Comparison of ENCODE assay signal across 9 mouse cellular contexts in the genomic region with DNA sequence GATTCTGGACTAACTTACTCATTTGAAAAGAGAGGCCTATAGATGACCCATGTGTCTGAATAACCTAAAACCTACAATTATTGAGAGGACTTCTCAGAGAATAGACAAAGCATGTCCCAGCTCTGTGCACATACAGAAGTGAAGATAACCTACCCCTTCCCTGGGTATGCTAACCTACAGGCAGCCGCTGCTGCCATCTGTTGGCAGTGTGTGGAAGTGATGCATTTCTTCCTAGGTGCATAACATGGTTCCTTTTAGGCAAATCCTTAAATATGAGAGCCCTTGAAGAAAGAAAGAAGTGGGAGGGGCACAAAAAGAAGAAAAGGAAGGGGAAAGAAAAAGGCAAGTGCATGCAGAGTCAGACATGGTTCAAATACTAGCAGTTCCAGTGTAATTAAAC. TPM values are rescaled to one million over a fixed set of nuclear protein-coding genes. Genes with fewer than 3 reads are reported as not detected.
DNase-seq lines count a peak whose midpoint lies in the region; ATAC-seq and TF ChIP-seq lines count a peak whose summit lies in the region.
"Had no signal": no experiment of that assay in that cellular context is flagged by ENCODE, and none has a peak within 500 bp of the region (broad histone marks: within the 10 kb centered on the region; RNA-seq: fewer than 3 reads in every experiment).

No protein-coding gene starts in this region.

- TF ChIP-seq POLR2A in heart, adult 2 months (IDR thresholded peaks at IDR 0.05; ENCODE audit: insufficient read depth, low read depth, low read length), result no peak
- TF ChIP-seq POLR2A in brain, embryonic 14.5 days (IDR thresholded peaks at IDR 0.05; ENCODE audit: borderline replicate concordance, extremely low read depth, insufficient read depth, insufficient read length, poor library complexity, severe bottlenecking), result no peak

- no peaks in the 10 kb centered on the region for H3K79me2 ChIP-seq in heart, adult 2 months (replicated peaks; ENCODE audit: control insufficient read depth, insufficient read depth, low read length)

- no peak overlapping the region for H3K9ac ChIP-seq in heart, adult 2 months (ENCODE audit: low read depth, low read length)
- no peak overlapping the region for H3K9ac ChIP-seq in lung, postnatal 0 days (replicated peaks; ENCODE audit: low read depth)
- H3K9ac ChIP-seq: embryonic facial prominence, embryonic 12.5 days had no signal

- H3K4me3 ChIP-seq in heart, adult 2 months, result no peak overlapping the region
- H3K4me3 ChIP-seq in lung, postnatal 0 days (ENCODE audit: low read depth, low read length), result no peak overlapping the region
- H3K4me3 ChIP-seq: embryonic facial prominence, embryonic 12.5 days had no signal

- H3K27ac ChIP-seq in heart, adult 2 months, result no peak overlapping the region
- H3K27ac ChIP-seq in lung, postnatal 0 days (ENCODE audit: low read length), result no peak overlapping the region
- H3K27ac ChIP-seq: embryonic facial prominence, embryonic 12.5 days had no signal

- intact Hi-C loops in heart, adult 2 months (cut with DNase I), result loop anchor here (10.0 kb wide), 1 partner anchor 196 kb away; no protein-coding TSS in a partner anchor
- intact Hi-C loops in heart, postnatal 25 days (cut with DNase I), result no loop called here

- WGBS in heart, adult 2 months, result 2% methylated on average over 1 of the region's 1 CpGs
- WGBS in lung, postnatal 0 days, result 3% methylated on average over 1 of the region's 1 CpGs

- peak; percentile 23 to 57 for DNase-seq in heart, adult 2 months
- no peak for DNase-seq in heart, postnatal 25 days (ENCODE audit: low spot score)
- peak; percentile 54 for DNase-seq in brain, embryonic 14.5 days (ENCODE audit: low read depth)
- DNase-seq in forelimb bud, embryonic 11.5 days (ENCODE audit: low read depth, low spot score), result peak; percentile 42
- DNase-seq in kidney, postnatal 36 days, result peak; percentile 40 to 81
- DNase-seq in lung, postnatal 0 days (ENCODE audit: low spot score), result peak; percentile 49
- peak; percentile 22 to 71 for DNase-seq in spleen, postnatal 10 days (ENCODE audit: low spot score in 2 of 2)

- H3K36me3 ChIP-seq in heart, adult 2 months (ENCODE audit: control insufficient read depth, insufficient read depth, low read length), result no peaks in the 10 kb centered on the region
- H3K36me3 ChIP-seq in lung, postnatal 0 days (ENCODE audit: insufficient read depth, low read length), result no peaks in the 10 kb centered on the region
- H3K36me3 ChIP-seq: embryonic facial prominence, embryonic 12.5 days had no signal

- no peak overlapping the region for H3K4me2 ChIP-seq in lung, postnatal 0 days (replicated peaks; ENCODE audit: low read depth, low read length)
- H3K4me2 ChIP-seq: embryonic facial prominence, embryonic 12.5 days had no signal

- peak; percentile 91 for TF ChIP-seq CTCF in heart, adult 2 months (IDR thresholded peaks at IDR 0.05)
- peak; percentile 77; the same call in 1 of the 2 replicates for TF ChIP-seq CTCF in brain, embryonic 14.5 days (IDR thresholded peaks at IDR 0.05; ENCODE audit: borderline replicate concordance, extremely low read depth, insufficient read depth, insufficient read length)
- peak; percentile 82 for TF ChIP-seq CTCF in lung, postnatal 0 days (IDR thresholded peaks at IDR 0.05)

- no peaks in the 10 kb centered on the region for H3K4me1 ChIP-seq in heart, adult 2 months (ENCODE audit: control insufficient read depth, insufficient read depth, low read length)
- no peaks in the 10 kb centered on the region for H3K4me1 ChIP-seq in lung, postnatal 0 days (ENCODE audit: insufficient read depth, low read depth, low read length)
- H3K4me1 ChIP-seq: embryonic facial prominence, embryonic 12.5 days had no signal

- H3K27me3 ChIP-seq in heart, adult 2 months (ENCODE audit: control insufficient read depth, insufficient read depth, low read length), result no peaks in the 10 kb centered on the region
- H3K27me3 ChIP-seq in lung, postnatal 0 days (replicated peaks; ENCODE audit: insufficient read depth, low read length), result no peaks in the 10 kb centered on the region
- H3K27me3 ChIP-seq: embryonic facial prominence, embryonic 12.5 days had no signal

- no peak for TF ChIP-seq EP300 in heart, adult 2 months (IDR thresholded peaks at IDR 0.05; ENCODE audit: insufficient read depth, low read depth, low read length)
- no peak for TF ChIP-seq EP300 in lung, postnatal 0 days (IDR thresholded peaks at IDR 0.05)

- H3K9me3 ChIP-seq in lung, postnatal 0 days (ENCODE audit: low read length), result no peaks in the 10 kb centered on the region
- H3K9me3 ChIP-seq: embryonic facial prominence, embryonic 12.5 days had no signal

- peak; percentile 76 for ATAC-seq in CD4-positive, CD25-positive, alpha-beta regulatory T cell, adult 4 months
- no peak for ATAC-seq in lung, postnatal 0 days

RNA-seq across cellular contexts. Expression of gene Il21, which starts 38.8 kb away (rescaled TPM):
- total RNA-seq in heart, adult 2 months (2021), result not detected
- not detected in 2 replicates for polyA plus RNA-seq in heart, adult 2 months (2012; rRNA removed)
- total RNA-seq in heart, postnatal 25 days (2021), result not detected
- polyA plus RNA-seq in CD4-positive, CD25-positive, alpha-beta regulatory T cell, adult 4 months (2017; shearing (Covaris generic)), result 1 to 10 TPM in 1 of 2 experiments, under 1 TPM in 1; 0.51 to 1.0 TPM
- not detected in 2 replicates for polyA plus RNA-seq in brain, embryonic 14.5 days (2012; rRNA removed)
- not detected in 2 replicates for polyA plus RNA-seq in lung, postnatal 0 days (2015; fragmentation: Nextera tagmentation; extraction: Ambion mirVana)
- polyA plus RNA-seq: embryonic facial prominence, embryonic 12.5 days had no signal

RNA-seq across cellular contexts. Expression of gene Bbs12, which starts 41.1 kb away (rescaled TPM):
- 1 to 10 TPM in 1 of 2 experiments, under 1 TPM in 1; 0.97 to 1.1 TPM for total RNA-seq in heart, adult 2 months (2021)
- polyA plus RNA-seq in heart, adult 2 months (2012; rRNA removed), result 0.49 and 1.1 TPM in 2 replicates
- total RNA-seq in heart, postnatal 25 days (2021), result 1 to 10 TPM in 1 of 2 experiments, under 1 TPM in 1; 0.95 to 1.1 TPM
- 1 to 10 TPM; 4.6 to 9.5 TPM for polyA plus RNA-seq in CD4-positive, CD25-positive, alpha-beta regulatory T cell, adult 4 months (2017; shearing (Covaris generic))
- 3.3 and 3.9 TPM in 2 replicates for polyA plus RNA-seq in brain, embryonic 14.5 days (2012; rRNA removed)
- polyA plus RNA-seq in lung, postnatal 0 days (2015; fragmentation: Nextera tagmentation; extraction: Ambion mirVana), result 3.3 and 4.0 TPM in 2 replicates

RNA-seq across cellular contexts. Expression of gene Cetn4, which starts 41.3 kb away (rescaled TPM):
- total RNA-seq in heart, adult 2 months (2021), result under 1 TPM; 0.63 to 0.70 TPM
- 0.57 and 0.79 TPM in 2 replicates for polyA plus RNA-seq in heart, adult 2 months (2012; rRNA removed)
- total RNA-seq in heart, postnatal 25 days (2021), result under 1 TPM; 0.20 to 0.49 TPM
- polyA plus RNA-seq in CD4-positive, CD25-positive, alpha-beta regulatory T cell, adult 4 months (2017; shearing (Covaris generic)), result under 1 TPM; 0.46 to 0.62 TPM
- 2.3 and 2.8 TPM in 2 replicates for polyA plus RNA-seq in brain, embryonic 14.5 days (2012; rRNA removed)
- 6.5 and 7.1 TPM in 2 replicates for polyA plus RNA-seq in lung, postnatal 0 days (2015; fragmentation: Nextera tagmentation; extraction: Ambion mirVana)
